Mouse (Mus musculus) heart, embryonic 15.5 days (tissue): ENCODE measurements around the gene Arid1a. TPM values are rescaled to one million over a fixed set of nuclear protein-coding genes. Genes with fewer than 3 reads are reported as not detected.
A peak's percentile ranks its signal among the peaks of the same experiment; 100 is the strongest.
"Not testable (repeated sequence)": the region's sequence is repeated elsewhere in the genome, so short reads cannot be mapped to it uniquely, and the experiment has no call there.

Source experiments
- ATAC-seq: fragments of 200-750 bp; cut with Nextera tagmentation; replicated peaks from 2 replicates; pipeline ENCODE4 v1.8.0; 2017; ENCODE audit warnings: low read depth, moderate TSS enrichment; ENCODE audit not compliant: insufficient number of reproducible peaks, insufficient read depth, low FRiP score
- H3K27ac ChIP-seq: fragments of 300-500 bp; sonication (generic); 2 replicates; pipeline ENCODE4 v1.5.1; 2015; ENCODE audit warnings: mild to moderate bottlenecking, inconsistent platforms
- H3K27me3 ChIP-seq: fragments of 300-500 bp; sonication (generic); 2 replicates; pipeline ENCODE4 v1.6.1; 2015; ENCODE audit warnings: inconsistent platforms
- H3K36me3 ChIP-seq: fragments of 300-500 bp; sonication (generic); 2 replicates; pipeline ENCODE4 v1.6.1; 2015; ENCODE audit warnings: mild to moderate bottlenecking, inconsistent platforms
- H3K4me1 ChIP-seq: fragments of 300-500 bp; sonication (generic); replicated peaks from 2 replicates; pipeline ENCODE4 v1.6.1; 2015; ENCODE audit warnings: inconsistent platforms
- H3K4me2 ChIP-seq: fragments of 300-500 bp; sonication (generic); 2 replicates; pipeline ENCODE4 v1.6.1; 2015; ENCODE audit warnings: inconsistent platforms, mild to moderate bottlenecking, moderate library complexity
- H3K4me3 ChIP-seq: fragments of 300-500 bp; sonication (generic); 2 replicates; pipeline ENCODE4 v1.5.1; 2015; ENCODE audit warnings: mild to moderate bottlenecking, inconsistent platforms
- H3K9ac ChIP-seq: fragments of 300-500 bp; sonication (generic); 2 replicates; pipeline ENCODE4 v1.6.1; 2015; ENCODE audit warnings: mild to moderate bottlenecking, inconsistent platforms
- H3K9me3 ChIP-seq: fragments of 300-500 bp; sonication (generic); replicated peaks from 2 replicates; pipeline ENCODE4 v1.6.1; 2016; ENCODE audit warnings: inconsistent platforms
- WGBS: fragments of 180-500 bp; shearing (Covaris S2); methylation state at CpG from one replicate; pipeline ENCODE4 v1.1.7; 2015; ENCODE audit warnings: mixed read lengths; 5-methylcytosine and 5-hydroxymethylcytosine counted together
- polyA plus RNA-seq: library from polyadenylated mRNA; unstranded; fragments of >200 nt; fragmentation: Nextera tagmentation; extraction: Ambion mirVana; gene quantifications from 2 replicates; pipeline ENCODE4 v1.2.1, GENCODE M21; 2015

The Arid1a gene
- polyA plus RNA-seq, 1 experiment from 2014 or later: 16.5 TPM

DNA sequence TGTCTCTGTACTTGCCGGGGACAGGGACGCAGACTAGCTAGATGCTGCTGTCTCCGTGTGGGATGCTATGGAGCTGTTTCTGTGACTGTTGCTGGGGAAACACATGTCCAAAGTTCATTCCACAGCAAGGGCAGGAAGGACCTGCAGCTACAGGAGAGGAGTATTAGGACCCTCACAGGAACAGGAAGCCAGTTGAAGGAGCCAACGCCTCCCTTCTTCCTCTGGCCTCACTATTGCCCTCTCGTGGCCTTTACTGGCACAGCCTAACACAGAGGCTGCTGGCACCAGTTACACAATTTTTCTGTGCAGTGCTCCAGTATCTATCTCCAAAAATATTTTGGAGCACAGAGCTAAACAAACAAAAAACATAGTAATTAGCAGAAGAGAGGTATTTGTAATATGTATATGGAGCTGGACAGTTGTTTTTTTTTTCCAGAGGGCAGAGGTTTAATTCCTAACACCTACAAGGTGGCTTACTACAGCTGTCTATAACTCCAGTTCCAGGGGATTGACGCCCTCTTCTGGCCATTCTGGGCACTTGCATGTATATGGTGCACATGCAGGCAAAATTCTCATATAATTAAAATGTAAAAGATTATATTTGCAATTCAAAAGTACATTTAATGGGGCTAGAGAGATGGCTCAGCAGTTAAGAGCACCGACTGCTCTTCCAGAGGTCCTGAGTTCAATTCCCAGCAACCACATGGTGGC is 106.4 kb downstream of the Arid1a start, which contains the start of gene Zdhhc18:
TSS of gene Zdhhc18 (minus strand) at position 166 of the 711 bp plus-strand sequence.
- ATAC-seq: 0 out of 2 replicates have a peak, but pooled peaks have one; percentile 27
- Histone ChIP-seq H3K27ac (peak within 1 kb of the TSS; percentile 62), H3K4me3 (peak within 1 kb of the TSS; percentile 40), H3K9ac (peak within 1 kb of the TSS; percentile 5; the same call in 1 of the 2 replicates), H3K36me3 (no peaks in the 10 kb centered on the region), H3K4me2 (peak within 1 kb of the TSS; percentile 56), H3K4me1 (peaks cover 11% of the 10 kb centered on the region), H3K9me3 (no peaks in the 10 kb centered on the region; the same call in 1 of the 2 replicates), H3K27me3 (no peaks in the 10 kb centered on the region)
- 36% methylated on average over 7 of the region's 7 CpGs for WGBS

DNA sequence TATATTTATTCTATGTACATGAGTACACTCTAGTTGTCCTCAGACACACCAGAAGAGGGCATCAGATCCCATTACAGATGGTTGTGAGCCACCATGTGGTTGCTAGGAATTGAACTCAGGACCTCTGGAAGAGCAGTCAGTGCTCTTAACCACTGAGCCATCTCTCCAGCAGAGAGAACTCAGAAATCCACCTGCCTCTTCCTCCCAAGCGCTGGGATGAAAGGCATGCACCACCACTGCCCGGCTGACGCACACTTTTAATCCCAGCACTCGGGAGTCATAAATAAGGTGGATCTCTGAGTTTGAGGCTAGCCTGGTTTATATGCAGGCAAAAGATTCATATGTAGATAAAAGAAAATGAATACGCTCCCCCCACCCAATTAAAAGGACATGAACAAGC is 107.1 kb downstream of the Arid1a start:
- peak overlapping the region; percentile 62 for H3K27ac ChIP-seq
- peaks cover 11% of the 10 kb centered on the region for H3K4me1 ChIP-seq
- 82% methylated on average over 5 of the region's 5 CpGs for WGBS
- peak overlapping the region; percentile 56 for H3K4me2 ChIP-seq
- not testable (repeated sequence) for H3K9me3 ChIP-seq, H3K36me3 ChIP-seq, H3K27me3 ChIP-seq, ATAC-seq
- peak overlapping the region; percentile 40 for H3K4me3 ChIP-seq
- peak overlapping the region; percentile 5; the same call in 1 of the 2 replicates for H3K9ac ChIP-seq

DNA sequence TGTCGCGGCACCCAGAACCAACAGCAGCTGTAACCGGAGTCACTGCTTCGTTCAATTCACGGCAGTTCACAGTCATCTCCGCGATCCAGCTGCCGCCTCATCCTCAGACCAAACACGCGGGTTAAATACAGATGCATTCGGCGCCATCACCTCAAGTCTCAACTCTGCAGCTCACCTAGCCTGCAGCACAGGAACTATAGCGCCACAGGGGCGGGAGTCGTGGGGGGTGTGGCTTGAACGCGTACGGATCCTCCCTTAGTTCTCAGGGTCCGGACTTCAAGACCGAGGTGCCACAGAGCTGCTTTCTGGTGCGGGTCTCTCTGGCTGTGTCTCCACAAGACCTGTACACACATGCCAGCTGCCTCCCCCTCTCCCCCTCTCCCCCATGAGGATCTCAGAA is 110.9 kb downstream of the Arid1a start:
- no peak for ATAC-seq
- Histone ChIP-seq H3K4me1 (peaks cover 10% of the 10 kb centered on the region), H3K36me3 (no peaks in the 10 kb centered on the region), H3K27ac (no peak overlapping the region), H3K9ac (no peak overlapping the region), H3K9me3 (no peaks in the 10 kb centered on the region; the same call in 1 of the 2 replicates), H3K27me3 (no peaks in the 10 kb centered on the region), H3K4me2 (peak overlapping the region; percentile 32; the same call in 1 of the 2 replicates), H3K4me3 (no peak overlapping the region)
- 34% methylated on average over 21 of the region's 21 CpGs for WGBS

- Histone ChIP-seq H3K4me1 (peaks cover 10% of the 10 kb centered on the region), H3K9me3 (no peaks in the 10 kb centered on the region; the same call in 1 of the 2 replicates), H3K36me3 (no peaks in the 10 kb centered on the region), H3K4me3 (no peak overlapping the region), H3K27me3 (no peaks in the 10 kb centered on the region), H3K27ac (no peak overlapping the region), H3K9ac (no peak overlapping the region), H3K4me2 (no peak overlapping the region)
- no peak for ATAC-seq
- 87% methylated on average over 3 of the region's 3 CpGs for WGBS
Observed at GRCm38 (mm10) chr4:133645195-133645594, 111.4 kb downstream of the Arid1a start.

DNA sequence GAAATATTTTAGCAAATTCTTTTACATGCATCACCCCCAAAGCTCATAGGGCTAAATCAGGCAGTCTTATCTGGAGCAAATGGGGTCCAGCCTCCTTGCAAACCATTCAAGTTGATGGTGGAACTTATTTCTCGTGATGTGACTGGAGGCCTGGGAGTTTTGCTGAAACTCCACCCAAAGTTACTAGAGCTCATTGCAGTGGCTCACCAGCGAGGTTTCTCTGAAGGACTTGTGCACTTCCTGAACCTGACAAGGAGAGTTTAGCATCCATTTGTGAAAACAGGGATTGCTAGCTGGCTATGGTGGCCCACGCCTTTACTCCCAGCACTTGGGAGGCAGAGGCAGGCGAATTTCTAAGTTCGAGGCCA is 122.5 kb downstream of the Arid1a start:
- H3K36me3 ChIP-seq: no peaks in the 10 kb centered on the region
- H3K9ac ChIP-seq: no peak overlapping the region; the same call in 1 of the 2 replicates
- ATAC-seq: no peak
- no peak overlapping the region for H3K4me2 ChIP-seq
- H3K27ac ChIP-seq: no peak overlapping the region
- H3K4me3 ChIP-seq: no peak overlapping the region
- peaks cover 30% of the 10 kb centered on the region for H3K4me1 ChIP-seq
- WGBS: 75% methylated on average over 5 of the region's 5 CpGs
- no peaks in the 10 kb centered on the region for H3K9me3 ChIP-seq
- no peaks in the 10 kb centered on the region for H3K27me3 ChIP-seq

DNA sequence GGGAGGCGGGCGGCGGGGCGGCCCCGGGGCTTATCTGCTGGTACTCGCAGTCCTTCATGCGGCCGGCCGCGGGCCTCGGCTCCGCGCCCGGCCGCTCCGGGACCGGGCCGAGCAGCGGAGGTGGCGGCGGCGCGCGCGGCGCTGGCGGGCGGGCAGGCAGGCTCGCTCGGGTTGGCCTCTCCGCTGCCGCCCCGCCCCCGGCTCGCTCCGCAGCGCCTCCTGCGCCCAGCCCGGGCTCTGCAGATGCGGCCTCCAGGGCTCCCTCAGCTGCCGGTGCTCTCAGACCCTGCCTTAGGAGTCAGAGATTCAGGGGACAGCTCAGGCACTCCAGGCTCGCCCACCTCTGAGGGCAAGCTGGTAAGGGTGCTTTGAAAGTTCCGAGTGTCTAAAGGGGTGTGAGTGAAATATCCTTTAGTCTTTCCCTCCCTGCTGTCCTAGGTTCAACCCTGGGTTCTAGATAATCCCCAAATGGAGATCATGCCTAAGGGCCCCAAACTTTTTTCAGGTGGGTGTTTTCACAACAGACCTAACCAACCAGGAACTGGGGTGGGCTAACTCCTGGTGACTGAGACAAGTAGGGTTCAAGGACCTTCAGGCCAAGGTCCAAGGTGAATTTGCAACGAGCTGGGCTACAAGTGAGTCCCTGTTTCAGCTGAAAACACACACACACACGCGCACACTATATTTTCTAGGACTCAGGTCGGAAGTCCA is 123.1 kb downstream of the Arid1a start:
- Histone ChIP-seq H3K27ac (peak overlapping the region; percentile 82), H3K9me3 (no peaks in the 10 kb centered on the region), H3K4me1 (peaks cover 30% of the 10 kb centered on the region), H3K4me2 (peak overlapping the region; percentile 85), H3K4me3 (peak overlapping the region; percentile 81), H3K27me3 (no peaks in the 10 kb centered on the region), H3K9ac (peak overlapping the region; percentile 95), H3K36me3 (no peaks in the 10 kb centered on the region)
- 9% methylated on average over 34 of the region's 47 CpGs for WGBS
- ATAC-seq: peak; percentile 86

DNA sequence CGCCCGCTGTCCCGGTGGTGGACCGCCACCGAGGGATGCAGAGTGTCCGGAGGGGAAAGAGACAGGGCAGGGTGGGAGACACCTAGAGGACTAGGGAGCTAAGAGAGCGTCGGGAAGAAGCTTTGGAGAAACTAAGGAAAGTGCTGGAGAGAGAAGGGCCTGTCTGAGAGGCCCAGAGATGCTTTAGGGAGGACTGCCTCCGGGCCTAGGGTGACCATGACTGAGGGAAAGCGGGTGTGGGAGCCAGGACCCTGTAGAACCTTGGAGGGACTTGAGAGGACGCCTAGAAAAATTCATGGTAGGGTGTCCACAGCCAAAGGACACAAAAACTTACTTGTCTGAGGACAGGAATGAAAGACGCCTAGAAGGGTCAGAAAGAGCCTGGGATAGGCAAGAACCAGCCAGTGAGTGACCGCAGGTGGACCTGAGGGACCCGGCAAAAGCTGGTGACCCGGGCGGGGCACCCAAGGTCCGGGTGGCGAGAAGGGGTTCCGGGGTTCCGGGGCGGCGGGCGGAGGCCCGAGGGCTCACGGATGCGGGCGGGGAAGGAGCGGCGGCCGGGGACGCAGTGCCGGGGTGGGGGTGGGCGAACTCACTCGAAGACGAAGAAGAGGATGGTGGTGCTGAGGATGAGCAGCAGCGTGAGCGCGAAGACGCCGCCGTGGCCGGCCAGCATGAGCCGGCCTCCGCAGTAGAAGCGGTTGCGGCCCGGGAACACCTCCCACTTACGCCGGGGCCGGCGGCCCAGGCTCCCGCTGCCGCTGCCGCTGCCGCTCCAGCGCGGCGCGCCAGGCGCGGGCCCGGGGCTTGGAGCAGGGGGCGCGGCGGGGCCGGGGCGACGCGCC is 123.9 kb downstream of the Arid1a start:
- Histone ChIP-seq H3K36me3 (no peaks in the 10 kb centered on the region), H3K4me3 (peak overlapping the region; percentile 81), H3K27me3 (no peaks in the 10 kb centered on the region), H3K27ac (peak overlapping the region; percentile 82), H3K9me3 (no peaks in the 10 kb centered on the region), H3K4me1 (peaks cover 30% of the 10 kb centered on the region), H3K9ac (peak overlapping the region; percentile 95), H3K4me2 (peak overlapping the region; percentile 85)
- peak; percentile 61 for ATAC-seq
- WGBS: 2% methylated on average over 67 of the region's 69 CpGs

DNA sequence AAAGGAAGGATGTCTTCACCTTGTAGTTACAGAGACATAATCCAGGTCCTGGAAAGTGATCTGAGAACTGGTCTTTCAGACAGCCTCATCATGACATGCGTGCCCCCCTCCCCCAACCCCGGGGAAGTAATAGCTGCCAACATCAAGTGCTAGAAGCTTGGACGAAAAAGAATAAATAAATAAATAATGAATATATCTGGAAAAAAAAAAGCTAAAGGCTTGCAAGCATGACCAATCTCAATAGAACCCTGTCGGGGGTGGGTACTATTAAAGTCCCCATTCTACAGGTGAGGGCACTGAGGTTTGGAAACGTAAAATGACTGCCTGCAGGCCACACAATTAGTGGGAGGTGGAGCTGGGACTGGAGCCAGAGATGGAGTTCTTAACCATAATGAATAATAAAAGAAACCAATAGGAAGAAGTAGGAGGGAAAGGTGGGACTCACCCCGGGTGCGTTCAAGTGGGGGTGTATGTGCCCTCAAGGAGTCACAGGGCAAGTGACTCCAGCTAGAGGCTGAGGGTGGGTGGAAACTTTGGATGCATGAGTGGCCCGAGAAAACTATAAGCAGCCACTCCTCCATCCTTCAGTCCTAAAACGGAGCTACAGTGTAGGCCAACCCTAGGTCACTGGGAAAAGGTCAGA is 124.7 kb downstream of the Arid1a start:
- Histone ChIP-seq H3K36me3 (peaks cover 2% of the 10 kb centered on the region; the same call in 1 of the 2 replicates), H3K4me1 (peaks cover 30% of the 10 kb centered on the region), H3K27ac (0 out of 2 replicates have a peak overlapping the region, but pooled peaks have one; percentile 82), H3K27me3 (no peaks in the 10 kb centered on the region), H3K4me3 (peak overlapping the region; percentile 81), H3K9ac (peak overlapping the region; percentile 95), H3K9me3 (no peaks in the 10 kb centered on the region), H3K4me2 (peak overlapping the region; percentile 85)
- ATAC-seq: no peak
- 45% methylated on average over 9 of the region's 9 CpGs for WGBS

- Histone ChIP-seq H3K9me3 (no peaks in the 10 kb centered on the region), H3K27me3 (no peaks in the 10 kb centered on the region), H3K4me3 (0 out of 2 replicates have a peak overlapping the region, but pooled peaks have one; percentile 81), H3K4me2 (peak overlapping the region; percentile 85), H3K27ac (no peak overlapping the region), H3K4me1 (peaks cover 30% of the 10 kb centered on the region), H3K9ac (no peak overlapping the region), H3K36me3 (peaks cover 6% of the 10 kb centered on the region; the same call in 1 of the 2 replicates)
- WGBS: 66% methylated on average over 14 of the region's 14 CpGs
- ATAC-seq: no peak
Observed at GRCm38 (mm10) chr4:133631071-133631768, 125.3 kb downstream of the Arid1a start.

- Histone ChIP-seq H3K4me3 (no peak overlapping the region), H3K27ac (no peak overlapping the region), H3K9ac (no peak overlapping the region), H3K9me3 (no peaks in the 10 kb centered on the region), H3K4me2 (no peak overlapping the region), H3K4me1 (peaks cover 30% of the 10 kb centered on the region), H3K36me3 (peaks cover 6% of the 10 kb centered on the region; the same call in 1 of the 2 replicates), H3K27me3 (no peaks in the 10 kb centered on the region)
- 85% methylated on average over 8 of the region's 8 CpGs for WGBS
- ATAC-seq: no peak
Observed at GRCm38 (mm10) chr4:133630326-133630920, 126.1 kb downstream of the Arid1a start.
